Mouse (Mus musculus): ENCODE data around the gene Stxbp3. TPM values are rescaled to one million over a fixed set of nuclear protein-coding genes. Genes with fewer than 3 reads are reported as not detected.
A peak's percentile ranks its signal among the peaks of the same experiment; 100 is the strongest.
"Not testable (repeated sequence)": the region's sequence is repeated elsewhere in the genome, so short reads cannot be mapped to it uniquely, and the experiment has no call there.

The Stxbp3 gene
- 15.8 and 25.7 TPM in 2 replicates for total RNA-seq (2015; ENCODE audit: low replicate concordance)
- total RNA-seq (2017; ENCODE audit: low replicate concordance), result 16.0 and 21.0 TPM in 2 replicates

DNA sequence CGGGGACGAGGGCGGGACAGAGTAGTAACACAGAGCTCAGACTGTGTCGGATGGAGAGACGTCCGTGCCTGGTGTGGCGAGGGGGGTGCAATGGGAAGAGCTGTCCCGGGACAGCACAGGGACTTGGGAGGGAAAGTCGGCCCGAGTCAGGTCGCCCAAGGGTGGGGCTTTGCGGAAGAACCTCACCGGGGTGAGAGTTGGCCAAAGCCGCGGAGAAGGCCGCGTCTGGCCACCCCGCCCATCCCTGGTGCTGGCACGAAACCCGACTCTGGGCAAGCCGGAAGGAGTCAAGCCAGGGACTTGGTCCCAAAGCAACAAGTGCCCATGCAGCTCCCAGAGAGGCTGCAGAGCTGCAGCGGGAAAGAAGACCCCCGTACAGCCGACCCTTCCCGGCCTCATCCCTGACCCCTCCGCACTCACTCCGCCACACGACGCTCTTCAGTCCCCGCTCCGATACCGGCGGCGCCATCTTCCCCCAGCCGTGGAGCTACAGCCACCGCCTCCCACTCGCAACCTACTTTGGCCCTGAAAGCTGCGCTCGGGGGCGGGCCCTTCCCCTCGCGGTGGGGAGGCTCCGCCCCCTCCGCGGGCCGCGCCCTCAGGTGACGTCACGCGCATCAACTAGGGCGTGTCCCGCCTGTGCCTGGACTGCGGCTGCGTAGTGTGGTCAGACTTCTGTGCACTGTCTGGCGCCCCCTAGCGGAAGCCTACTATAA, at the start of gene Stxbp3:
Gene Stxbp3, minus strand, starts transcription at position 527 of the 716 bp plus-strand sequence.
- ATAC-seq (replicated peaks; ENCODE audit: low FRiP score, poor library complexity, severe bottlenecking), result peak; percentile 93

GRCm38 (mm10) chr3:108889908-108890307, 49.6 kb upstream of the Stxbp3 start, which contains the start of gene Fndc7:
TSS of gene Fndc7 (minus strand) at chr3:108890008.
- ATAC-seq (replicated peaks; ENCODE audit: low FRiP score, poor library complexity, severe bottlenecking), result no peak

DNA sequence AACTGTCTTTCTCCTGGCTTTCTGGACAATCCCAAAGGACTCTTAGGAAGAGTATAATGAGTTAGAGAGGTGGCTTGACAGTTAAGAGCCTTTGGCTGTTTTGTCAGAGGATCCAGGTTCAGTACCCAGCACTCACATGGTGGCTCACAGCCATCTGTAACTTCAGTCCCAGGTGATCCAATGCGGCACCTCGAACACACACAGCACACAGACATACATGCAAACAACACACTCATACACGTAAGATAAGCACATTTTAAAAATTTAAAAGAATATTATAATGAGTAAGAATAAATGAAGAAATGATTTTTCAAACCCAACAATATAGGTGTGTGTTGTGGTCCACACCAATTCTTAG, 47.3 kb upstream of the Stxbp3 start:
- ATAC-seq (replicated peaks; ENCODE audit: low FRiP score, poor library complexity, severe bottlenecking), result no peak

GRCm38 (mm10) chr3:108886934-108887617, 46.8 kb upstream of the Stxbp3 start:
- ATAC-seq (replicated peaks; ENCODE audit: low FRiP score, poor library complexity, severe bottlenecking), result no peak

DNA sequence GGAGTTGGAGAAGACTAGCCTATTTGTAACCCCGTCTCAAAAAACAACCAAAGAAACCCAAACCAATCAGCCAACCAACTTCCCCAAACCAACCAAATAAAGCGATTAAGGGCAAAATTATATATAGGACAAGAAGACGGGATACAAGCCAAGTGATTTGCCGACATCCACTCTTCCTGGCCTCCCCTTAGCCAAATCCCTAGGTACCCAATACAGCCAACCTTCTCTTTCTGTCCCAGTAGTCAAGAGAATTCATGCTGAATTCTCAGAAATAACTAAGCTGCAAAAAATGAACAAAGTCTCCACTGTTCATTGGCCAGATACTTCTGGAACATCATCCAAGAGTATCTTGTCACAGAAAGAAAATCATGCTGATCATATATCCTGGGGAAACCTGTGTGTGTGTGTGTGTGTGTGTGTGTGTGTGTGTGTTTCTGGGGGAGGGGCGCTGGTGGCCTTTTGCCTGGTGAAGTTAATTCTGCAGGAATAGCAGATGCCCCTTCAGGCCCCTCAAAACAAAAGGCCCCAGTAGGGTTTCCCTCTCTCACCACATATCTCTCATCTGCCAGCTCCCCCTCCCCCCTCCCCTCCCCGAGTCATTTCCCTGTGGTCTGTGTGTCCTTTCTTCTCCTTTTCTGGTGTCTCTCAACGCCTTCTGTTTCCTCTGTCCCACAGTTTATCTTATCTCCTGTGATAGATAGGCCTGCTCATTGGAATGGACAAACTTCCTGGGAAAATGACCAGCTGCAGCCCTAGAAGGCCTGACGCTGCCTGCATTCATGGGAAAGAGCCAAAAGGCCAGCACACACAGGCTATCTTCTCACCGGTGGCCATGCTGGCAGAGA, 45.6 kb upstream of the Stxbp3 start:
- no peak for ATAC-seq (replicated peaks; ENCODE audit: low FRiP score, poor library complexity, severe bottlenecking)

GRCm38 (mm10) chr3:108884706-108885289, 44.5 kb upstream of the Stxbp3 start:
- ATAC-seq (replicated peaks; ENCODE audit: low FRiP score, poor library complexity, severe bottlenecking), result no peak

- ATAC-seq (replicated peaks; ENCODE audit: low FRiP score, poor library complexity, severe bottlenecking), result no peak
Measured at GRCm38 (mm10) chr3:108883067-108883466, 42.7 kb upstream of the Stxbp3 start.

DNA sequence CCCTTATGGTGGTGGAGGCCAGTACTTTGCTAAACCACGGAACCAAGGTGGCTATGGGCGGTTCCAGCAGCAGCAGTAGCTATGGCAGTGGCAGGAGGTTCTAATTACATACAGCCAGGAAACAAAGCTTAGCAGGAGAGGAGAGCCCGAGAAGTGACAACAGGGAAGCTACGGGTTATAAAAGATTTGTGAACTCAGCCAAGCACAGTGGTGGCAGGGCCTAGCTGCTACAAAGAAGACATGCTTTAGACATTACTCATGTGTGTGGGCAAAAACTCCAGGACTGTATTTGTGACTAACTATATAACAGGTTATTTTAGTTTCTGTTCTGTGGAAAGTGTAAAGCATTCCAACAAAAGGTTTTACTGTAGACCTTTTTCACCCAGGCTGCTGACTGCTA, 41.5 kb upstream of the Stxbp3 start:
- ATAC-seq (replicated peaks; ENCODE audit: low FRiP score, poor library complexity, severe bottlenecking), result not testable (repeated sequence)

DNA sequence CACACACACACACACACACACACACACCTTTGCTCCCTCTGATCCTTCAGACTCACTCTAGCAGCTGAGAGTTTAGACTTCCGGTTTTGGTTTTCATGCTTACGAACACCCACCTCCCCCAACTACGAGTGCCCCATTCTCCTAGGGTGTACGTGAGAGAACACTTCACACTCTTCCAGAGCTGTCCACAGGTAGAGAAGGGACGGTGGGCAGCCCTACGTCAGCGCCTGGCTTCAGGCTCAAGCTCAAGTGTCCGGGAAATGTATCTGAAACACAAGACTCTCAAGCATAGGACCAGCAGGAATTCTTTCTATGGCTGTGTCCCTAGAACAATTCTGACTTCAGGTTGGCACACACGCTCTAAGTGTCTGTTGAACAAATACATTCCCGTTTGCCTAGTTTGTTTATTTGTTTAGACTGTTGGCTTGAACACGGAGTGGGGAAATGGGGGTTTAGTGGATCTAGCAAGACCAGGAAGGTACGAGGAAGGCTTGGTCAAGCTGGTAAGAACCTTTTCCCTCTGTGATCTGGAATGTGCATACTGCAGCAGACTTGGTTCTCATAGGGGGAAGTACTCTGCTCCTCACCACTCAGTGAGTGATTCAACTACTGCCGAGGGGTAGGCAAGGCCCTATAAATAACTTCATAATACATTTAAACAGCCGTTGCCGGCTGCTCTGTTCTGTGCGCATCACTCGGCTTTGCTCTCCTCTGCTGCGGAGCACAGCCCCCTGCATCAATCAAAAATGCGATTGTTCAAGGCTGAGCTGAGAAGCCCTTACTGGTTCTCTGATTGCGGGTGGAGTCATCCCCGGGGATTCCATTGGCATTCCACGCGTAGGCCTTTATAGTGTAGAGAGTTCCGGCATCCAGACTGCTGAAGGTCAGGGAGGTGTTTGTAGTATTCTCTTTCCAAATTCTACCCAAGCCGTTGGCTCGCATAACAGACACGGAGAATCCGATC, 40.5 kb upstream of the Stxbp3 start:
- no peak for ATAC-seq (replicated peaks; ENCODE audit: low FRiP score, poor library complexity, severe bottlenecking)

- ATAC-seq (replicated peaks; ENCODE audit: low FRiP score, poor library complexity, severe bottlenecking), result no peak
Measured at GRCm38 (mm10) chr3:108879836-108880435, 39.6 kb upstream of the Stxbp3 start.

DNA sequence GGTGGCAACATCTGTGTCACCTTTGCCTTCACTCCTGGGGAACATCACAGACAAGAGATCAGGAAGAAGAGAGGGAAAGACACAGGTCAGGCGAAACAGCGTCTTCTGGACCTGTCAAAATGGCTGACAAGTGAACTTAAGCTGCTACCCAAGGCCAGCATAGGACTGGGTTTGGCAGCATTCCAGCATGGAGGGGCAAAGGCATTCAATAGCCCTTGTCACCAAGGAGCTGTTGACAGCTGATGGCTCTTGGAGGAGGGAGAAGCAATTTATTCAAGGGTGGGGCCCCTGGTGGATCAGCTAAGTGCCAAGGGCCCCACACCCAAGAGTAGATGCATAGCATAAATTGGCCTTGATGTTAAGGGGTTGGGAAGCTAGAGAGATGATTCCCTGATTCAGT, 38.8 kb upstream of the Stxbp3 start:
- no peak for ATAC-seq (replicated peaks; ENCODE audit: low FRiP score, poor library complexity, severe bottlenecking)

GRCm38 (mm10) chr3:108870631-108871030, 30.3 kb upstream of the Stxbp3 start:
- ATAC-seq (replicated peaks; ENCODE audit: low FRiP score, poor library complexity, severe bottlenecking), result no peak

DNA sequence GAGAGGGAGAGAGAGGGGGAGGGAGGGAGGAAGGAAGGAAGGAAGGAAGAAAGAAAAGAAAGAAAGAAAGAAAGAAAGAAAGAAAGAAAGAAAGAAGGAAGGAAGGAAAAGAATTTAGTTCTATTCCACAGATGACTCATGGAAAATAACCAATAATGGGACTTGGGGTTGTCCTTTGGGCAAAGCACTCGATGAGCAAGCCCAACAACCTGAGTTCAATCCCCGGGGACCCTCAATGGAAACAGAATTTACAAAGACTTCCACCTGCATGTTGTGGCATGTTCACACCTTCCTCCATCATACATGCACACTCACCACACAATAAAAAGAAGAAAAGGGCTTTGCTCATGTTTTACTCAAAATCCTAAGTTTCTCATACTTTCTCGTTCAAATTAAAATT, 27.1 kb upstream of the Stxbp3 start:
- no peak for ATAC-seq (replicated peaks; ENCODE audit: low FRiP score, poor library complexity, severe bottlenecking)

DNA sequence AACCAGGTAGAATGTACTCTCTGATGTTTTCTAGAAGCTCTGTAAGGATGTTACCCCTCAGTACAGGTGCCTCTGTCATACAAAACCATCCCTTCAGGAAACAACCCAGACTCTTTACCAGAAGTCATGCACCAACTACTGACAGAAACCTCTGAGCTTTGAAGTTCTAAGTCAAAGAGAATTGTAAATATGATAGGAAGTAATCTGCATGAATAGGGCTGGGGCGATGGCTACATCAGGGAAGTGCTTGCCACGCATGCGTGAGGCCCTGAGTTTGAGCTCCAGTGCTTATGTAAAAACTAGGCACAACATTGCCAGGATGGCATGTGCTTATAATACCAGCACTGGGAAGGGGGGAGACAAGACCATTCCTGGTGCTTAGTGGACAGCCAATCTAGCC, 25.4 kb upstream of the Stxbp3 start:
- no peak for ATAC-seq (replicated peaks; ENCODE audit: low FRiP score, poor library complexity, severe bottlenecking)

DNA sequence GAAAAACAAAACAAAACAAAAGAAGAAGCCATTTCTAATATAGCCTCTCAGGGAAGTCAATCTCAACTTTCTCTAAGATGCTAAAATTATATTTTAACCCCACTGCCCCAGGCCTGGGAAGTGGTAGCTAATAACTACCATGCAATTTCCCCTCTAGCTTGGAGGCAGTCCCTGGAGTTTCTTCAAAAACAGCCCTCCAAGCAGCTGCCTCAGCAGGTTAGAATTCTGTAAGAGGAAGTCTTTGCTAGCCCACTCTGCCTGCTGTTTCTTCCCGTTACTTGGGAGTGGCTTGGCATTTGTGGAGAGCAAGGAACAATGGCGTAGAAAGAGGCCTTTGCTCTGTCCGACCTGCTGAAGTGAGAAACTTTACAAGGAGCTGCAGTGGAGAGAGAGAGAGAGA, 24.8 kb upstream of the Stxbp3 start:
- ATAC-seq (replicated peaks; ENCODE audit: low FRiP score, poor library complexity, severe bottlenecking), result no peak

DNA sequence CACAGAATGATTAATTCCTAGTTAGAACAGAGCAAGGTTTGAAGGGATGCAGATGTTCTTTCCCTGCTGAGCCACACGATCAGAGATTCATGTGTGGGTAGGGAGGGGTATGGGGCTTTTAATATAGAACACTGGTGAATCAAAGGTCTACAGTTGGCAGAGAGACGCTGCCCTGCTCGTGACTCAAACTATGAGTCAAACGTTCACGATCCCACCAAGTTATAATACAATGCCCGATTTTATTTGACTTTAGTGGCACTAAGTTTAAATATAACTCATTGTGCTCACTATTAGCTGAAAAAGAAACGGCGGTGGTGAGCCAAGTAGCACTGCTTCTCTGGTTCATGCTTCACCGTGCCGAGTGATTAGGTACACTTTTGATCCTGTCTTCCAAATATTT, 22.8 kb upstream of the Stxbp3 start:
- no peak for ATAC-seq (replicated peaks; ENCODE audit: low FRiP score, poor library complexity, severe bottlenecking)

GRCm38 (mm10) chr3:108862282-108862681, 22.0 kb upstream of the Stxbp3 start:
- ATAC-seq (replicated peaks; ENCODE audit: low FRiP score, poor library complexity, severe bottlenecking), result not testable (repeated sequence)

DNA sequence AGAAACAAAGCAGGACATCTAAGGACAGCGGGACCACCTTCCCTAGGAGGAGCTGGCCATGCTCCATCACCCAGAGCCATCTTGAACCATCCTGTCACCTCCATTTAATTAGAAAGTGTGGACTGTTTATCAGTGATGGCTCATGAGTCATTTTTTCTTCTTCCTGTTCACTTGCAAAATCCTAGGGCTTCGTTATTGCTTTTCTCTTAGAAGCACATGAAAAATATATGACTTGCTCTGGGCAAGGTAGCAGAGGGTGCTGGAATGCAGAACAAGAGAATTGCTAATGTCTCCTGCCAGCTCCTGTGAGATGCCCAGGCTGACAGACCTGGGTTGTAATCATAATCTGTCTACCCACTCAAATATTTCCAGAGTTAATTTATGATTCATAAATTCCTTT, 20.5 kb upstream of the Stxbp3 start:
- no peak for ATAC-seq (replicated peaks; ENCODE audit: low FRiP score, poor library complexity, severe bottlenecking)
